18 mouse cellular contexts compared by ENCODE assay signal in the genomic region with DNA sequence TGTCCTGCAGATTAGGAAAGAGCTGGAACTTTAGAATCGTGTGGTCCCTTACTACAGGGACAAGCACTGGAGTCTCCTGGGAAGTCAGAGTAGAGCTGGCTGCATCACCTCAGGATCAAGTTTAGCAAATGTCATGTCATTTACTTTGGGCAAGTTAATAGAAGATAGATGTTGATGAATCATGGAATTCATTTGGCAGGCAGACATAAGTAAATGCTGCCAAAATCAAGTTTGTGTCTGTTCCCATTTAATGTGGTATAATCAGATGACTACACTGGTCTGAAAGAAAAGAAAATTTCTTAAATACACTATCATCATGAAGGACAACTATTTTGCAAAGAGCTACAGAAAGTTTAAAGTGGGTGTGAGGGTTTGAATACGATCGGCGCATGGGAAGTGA. TPM values are rescaled to one million over a fixed set of nuclear protein-coding genes. Genes with fewer than 3 reads are reported as not detected.
A peak's percentile ranks its signal among the peaks of the same experiment; 100 is the strongest.
DNase-seq lines count a peak whose midpoint lies in the region; ATAC-seq and TF ChIP-seq lines count a peak whose summit lies in the region.
"Had no signal": no experiment of that assay in that cellular context is flagged by ENCODE, and none has a peak within 500 bp of the region (broad histone marks: within the 10 kb centered on the region; RNA-seq: fewer than 3 reads in every experiment).

No protein-coding gene starts in this region.

- no peak overlapping the region for H3K4me2 ChIP-seq in kidney, embryonic 14.5 days (replicated peaks; ENCODE audit: low read depth, low read length)
- H3K4me2 ChIP-seq: heart, embryonic 15.5 days; limb, embryonic 13.5 days; stomach, embryonic 15.5 days had no signal

- no peak for TF ChIP-seq CTCF in Patski (IDR thresholded peaks at IDR 0.05)

- intact Hi-C loops in left cerebral cortex, postnatal 14 days (cut with DNase I) = no loop called here

- CTCF ChIA-PET in Patski (lab: Charles Lee) = no interaction called here

- no peak overlapping the region for H3K27ac ChIP-seq in kidney, embryonic 14.5 days (ENCODE audit: low read depth, low read length)
- H3K27ac ChIP-seq: heart, adult 2 months; heart, embryonic 15.5 days; hindbrain, embryonic 10.5 days; limb, embryonic 13.5 days; stomach, embryonic 15.5 days had no signal

- POLR2A ChIA-PET in Patski (lab: Charles Lee) = no interaction called here

- H3K9ac ChIP-seq in kidney, embryonic 14.5 days (ENCODE audit: low read depth, low read length) = no peak overlapping the region
- H3K9ac ChIP-seq: heart, embryonic 15.5 days; limb, embryonic 13.5 days; stomach, embryonic 15.5 days had no signal

- DNase-seq in adrenal gland, postnatal 10 days = peak; percentile 4
- DNase-seq in adrenal gland, adult 8-10 months = no peak
- peak; percentile 13 for DNase-seq in kidney, postnatal 14 days
- DNase-seq in Patski (ENCODE audit: low read depth, low spot score) = peak; percentile 46
- peak; percentile 32 for DNase-seq in layer of hippocampus, adult 9-11 months
- DNase-seq in left cerebral cortex, postnatal 14 days (ENCODE audit: low spot score in 2 of 2) = no peak
- DNase-seq: cerebellum, adult 2 months; gastrocnemius, postnatal 14 days; heart, adult 2 months; lung, postnatal 10 days; thymus, postnatal 14 days had no signal

- no peaks in the 10 kb centered on the region for H3K4me1 ChIP-seq in kidney, embryonic 14.5 days (ENCODE audit: control insufficient read depth, insufficient read depth, low read length)
- H3K4me1 ChIP-seq: heart, embryonic 15.5 days; hindbrain, embryonic 10.5 days; limb, embryonic 13.5 days; megakaryocyte, embryonic 14.5 days; stomach, embryonic 15.5 days had no signal

- no peaks in the 10 kb centered on the region for H3K36me3 ChIP-seq in kidney, embryonic 14.5 days (ENCODE audit: control insufficient read depth, insufficient read depth, low read length)
- H3K36me3 ChIP-seq: heart, embryonic 15.5 days; hindbrain, embryonic 10.5 days; limb, embryonic 13.5 days; stomach, embryonic 15.5 days had no signal

- no peak overlapping the region for H3K4me3 ChIP-seq in kidney, embryonic 14.5 days (ENCODE audit: low read length)
- H3K4me3 ChIP-seq: erythroblast, embryonic 14.5 days; heart, adult 2 months; heart, embryonic 15.5 days; hindbrain, embryonic 10.5 days; limb, embryonic 13.5 days; megakaryocyte, embryonic 14.5 days; stomach, embryonic 15.5 days had no signal

- 95% methylated on average over 4 of the region's 4 CpGs for WGBS in kidney, embryonic 14.5 days

- in situ Hi-C loops in Patski (cut with MboI; ENCODE audit: low pct_unique_long_range_greater_than_20kb) = no loop called here

- no peaks in the 10 kb centered on the region for H3K9me3 ChIP-seq in kidney, embryonic 14.5 days (ENCODE audit: control insufficient read depth, low read length)
- H3K9me3 ChIP-seq: heart, embryonic 15.5 days; hindbrain, embryonic 10.5 days; limb, embryonic 13.5 days; megakaryocyte, embryonic 14.5 days; stomach, embryonic 15.5 days had no signal

- H3K27me3 ChIP-seq in kidney, embryonic 14.5 days (ENCODE audit: control insufficient read depth, insufficient read depth, low read length) = no peaks in the 10 kb centered on the region
- H3K27me3 ChIP-seq in Patski = no peaks in the 10 kb centered on the region
- H3K27me3 ChIP-seq: heart, embryonic 15.5 days; limb, embryonic 13.5 days; megakaryocyte, embryonic 14.5 days; stomach, embryonic 15.5 days had no signal

- ATAC-seq in kidney, embryonic 14.5 days (ENCODE audit: low FRiP score, low TSS enrichment) = no peak
- no peak for ATAC-seq in Patski

RNA-seq across cellular contexts. Expression of gene Uxs1, which starts 35.0 kb away (rescaled TPM):
- total RNA-seq in adrenal gland, postnatal 10 days (2021) = 10 to 100 TPM; 27.6 to 28.2 TPM
- total RNA-seq in adrenal gland, adult 8-10 months (2022) = 10 to 100 TPM; 60.0 to 69.7 (median 67.9) TPM
- polyA plus RNA-seq in kidney, embryonic 14.5 days (2014; fragmentation: Nextera tagmentation; extraction: Ambion mirVana) = 20.4 and 25.0 TPM in 2 replicates
- polyA plus RNA-seq in Patski (2021) = 100 TPM
- total RNA-seq in left cerebral cortex, postnatal 14 days (2021) = 10 to 100 TPM; 36.3 to 38.2 TPM

Comparison
In these comparisons a context has a peak if more than half of its experiments do, and no peak if none do; other contexts are left out.
1. DNase-seq: peak in adrenal gland, postnatal 10 days (single experiment), kidney, postnatal 14 days (single experiment), Patski (single experiment) and layer of hippocampus, adult 9-11 months (single experiment); none in adrenal gland, adult 8-10 months (single experiment) and left cerebral cortex, postnatal 14 days (0 of 2).